Mouse (Mus musculus) adipocyte (in vitro differentiated cells): ENCODE measurements at regions not wholly inside any gene's neighbourhood (a gene's known extent, or its start where the extent isn't known, plus 50 kb on each side); places are given as distances from the start of the nearest gene placed in this dataset.

Experiments
- DNase-seq: peaks from one replicate; pipeline ENCODE4 v3.0.0-alpha.2; 2016; ENCODE audit warnings: low spot score

GRCm38 (mm10) chr8:83837637-83838378 lies 62.1 kb upstream of the Adgrl1 start:
- no peak for DNase-seq

GRCm38 (mm10) chr8:83829851-83830250 lies 70.1 kb upstream of the Adgrl1 start:
- DNase-seq = no peak

- DNase-seq = no peak
Observed at GRCm38 (mm10) chr8:83824925-83825680, 74.8 kb upstream of the Adgrl1 start.

- no peak for DNase-seq
Observed at GRCm38 (mm10) chr8:83819086-83819485, 78.0 kb upstream of the Adgre5 start.

GRCm38 (mm10) chr8:83810651-83811050 lies 69.5 kb upstream of the Adgre5 start:
- DNase-seq = no peak

GRCm38 (mm10) chr8:83805612-83806011 lies 64.5 kb upstream of the Adgre5 start:
- DNase-seq = no peak

GRCm38 (mm10) chr8:83803312-83803711 lies 62.2 kb upstream of the Adgre5 start:
- peak; percentile 28 for DNase-seq

- no peak for DNase-seq
Observed at GRCm38 (mm10) chr8:83802506-83802905, 61.4 kb upstream of the Adgre5 start.

GRCm38 (mm10) chr8:83799607-83799950 lies 58.5 kb upstream of the Adgre5 start:
- no peak for DNase-seq

- no peak for DNase-seq
Observed at GRCm38 (mm10) chr8:83798881-83799606, 57.9 kb upstream of the Adgre5 start.

- no peak for DNase-seq
Observed at GRCm38 (mm10) chr8:83793491-83794238, 52.5 kb upstream of the Adgre5 start.
